Mouse (Mus musculus) ES-Bruce4 (cell line): ENCODE results near the gene Deup1.

Experiments
- CTCF ChIP-seq: IDR thresholded peaks from one replicate; pipeline ENCODE4 v1.8.1; 2011; ENCODE audit warnings: low read depth, low read length
- POLR2A ChIP-seq: IDR thresholded peaks from one replicate; pipeline ENCODE4 v1.8.1; 2011; ENCODE audit warnings: low read length; ENCODE audit not compliant: insufficient read depth

DNA sequence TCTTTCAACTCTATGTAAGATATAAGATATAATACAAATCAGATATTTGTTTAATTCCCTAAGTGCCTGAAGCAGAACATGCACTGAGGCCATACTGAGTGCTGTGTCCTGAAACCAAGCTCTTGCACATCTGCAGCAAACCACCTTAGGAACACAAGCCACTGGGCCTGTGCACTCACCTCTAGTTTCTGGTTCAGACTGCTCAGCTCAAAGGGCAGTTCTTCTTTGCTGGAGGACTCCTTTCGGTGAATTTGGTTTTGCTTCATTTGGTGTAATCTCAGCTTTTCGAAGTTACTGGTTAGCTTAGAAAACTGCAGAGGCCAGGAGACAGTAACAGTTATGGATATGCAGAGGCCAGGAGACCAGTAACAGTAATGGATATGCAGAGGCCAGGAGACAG lies 20.1 kb downstream of the Deup1 start:
- TF ChIP-seq CTCF = no peak
- TF ChIP-seq POLR2A = no peak
